Mouse (Mus musculus): ENCODE measurements around the gene Efs.

GRCm38 (mm10) chr14:54884022-54884712 is 41.8 kb downstream of the Efs start:
- TF ChIP-seq CTCF (IDR thresholded peaks at IDR 0.05; ENCODE audit: borderline replicate concordance, control insufficient read depth, extremely low read depth, insufficient read depth, low read length, poor library complexity) (no peak), POLR2A (IDR thresholded peaks at IDR 0.05; ENCODE audit: control insufficient read depth, extremely low read depth, insufficient read depth, low read length, poor library complexity) (no peak)
